Mouse (Mus musculus) small intestine, adult 2 months (tissue): ENCODE data around the gene Gemin7.

Source experiments
- CTCF ChIP-seq: fragments of 200-500 bp; IDR thresholded peaks from 2 replicates; pipeline ENCODE4 v1.5.1; 2012; ENCODE audit warnings: low read depth, mild to moderate bottlenecking, control low read depth, inconsistent platforms, low read length, moderate library complexity, mixed read lengths; ENCODE audit not compliant: insufficient replicate concordance, insufficient read length; ENCODE audit errors: extremely low read depth
- POLR2A ChIP-seq: fragments of 200-500 bp; IDR thresholded peaks from 2 replicates; pipeline ENCODE4 v1.6.1; 2012; ENCODE audit warnings: low read depth, mild to moderate bottlenecking, control low read depth, inconsistent platforms, low read length, moderate library complexity

DNA sequence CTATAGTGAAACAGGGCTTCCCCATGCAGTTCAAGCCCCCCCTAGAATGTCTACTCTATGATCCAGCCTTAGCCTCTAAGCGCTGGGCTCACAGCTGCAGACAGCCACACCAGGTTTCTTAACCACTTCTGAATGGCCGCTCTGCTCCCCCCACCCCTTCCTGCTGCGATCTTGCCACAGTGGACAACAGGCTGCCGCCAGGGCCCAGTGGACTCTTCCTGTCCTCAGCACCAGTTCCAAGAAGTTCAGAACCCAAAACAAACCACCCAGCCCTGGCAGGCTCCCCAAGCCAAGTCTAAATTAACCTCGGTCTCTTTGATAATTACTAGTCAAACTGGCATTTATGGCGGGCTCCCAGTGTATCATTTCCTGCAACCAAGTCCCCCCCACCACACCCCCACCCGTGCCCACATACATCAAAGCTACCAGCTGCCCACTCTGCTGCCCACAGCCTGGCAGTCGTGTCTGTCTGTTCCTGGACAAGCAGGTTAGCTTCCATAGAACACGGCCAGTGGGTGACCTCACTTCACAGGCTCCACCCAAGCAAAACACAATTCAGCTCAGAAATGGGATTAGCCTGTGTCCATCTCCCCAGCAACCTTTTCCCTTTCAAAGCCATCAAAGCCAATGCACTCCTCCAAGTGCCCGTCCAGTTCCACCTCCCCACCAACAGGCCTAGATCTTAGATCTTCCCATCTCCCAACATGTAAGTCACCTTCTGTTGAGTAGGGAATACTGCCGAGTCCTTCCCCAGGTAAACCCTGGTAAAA lies 16.7 kb downstream of the Gemin7 start:
- no peak for TF ChIP-seq CTCF
- no peak; the same call in 1 of the 2 replicates for TF ChIP-seq POLR2A
